Mouse (Mus musculus) ZHBTc4 (cell line): Measurements from ENCODE around the gene Gm17428.
A peak's percentile ranks its signal among the peaks of the same experiment; 100 is the strongest.
"Not testable (repeated sequence)": the region's sequence is repeated elsewhere in the genome, so short reads cannot be mapped to it uniquely, and the experiment has no call there.

ENCODE experiments used
- DNase-seq: peaks from one replicate; pipeline ENCODE4 v3.0.0-alpha.2; 2011; ENCODE audit warnings: low read depth, low spot score

Gm17428 gene

DNA sequence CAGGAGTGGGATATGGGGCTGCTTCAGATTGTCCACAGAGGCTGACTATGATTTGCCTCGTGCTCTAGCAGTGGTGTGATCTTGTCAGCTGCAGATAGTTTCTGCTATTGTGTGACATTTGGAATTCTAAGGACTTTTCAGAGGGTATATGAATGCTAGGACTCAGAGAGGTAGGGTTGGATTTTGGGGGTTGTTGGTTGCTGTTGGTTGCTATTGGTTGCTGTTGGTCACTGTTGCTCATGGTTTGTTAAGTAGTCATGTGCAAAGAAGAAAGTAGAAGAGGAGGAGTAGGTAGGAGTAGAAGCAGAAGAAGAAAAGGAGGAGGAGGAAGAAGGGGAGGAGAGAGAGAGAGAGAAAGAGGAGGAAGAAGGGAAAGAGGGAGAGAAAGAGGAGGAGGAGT, at the start of gene Gm17428:
Gm17428 (plus strand) TSS at position 301 of the 400 bp plus-strand sequence.
- DNase-seq: no peak

- no peak for DNase-seq
These were observed 49.4 kb upstream of the Gm17428 start for GRCm38 (mm10) chr14:54927296-54927695.

GRCm38 (mm10) chr14:54929801-54930200, 46.9 kb upstream of the Gm17428 start:
- no peak for DNase-seq

GRCm38 (mm10) chr14:54930431-54930830, 46.3 kb upstream of the Gm17428 start:
- DNase-seq: peak; percentile 58

GRCm38 (mm10) chr14:54932645-54933150, 44.0 kb upstream of the Gm17428 start, which contains the start of gene Il25:
Gene Il25, plus strand, starts transcription at chr14:54932695.
- no peak for DNase-seq

GRCm38 (mm10) chr14:54935904-54936830, 40.6 kb upstream of the Gm17428 start, which contains the start of gene Cmtm5:
Gene Cmtm5, plus strand, starts transcription at chr14:54936261.
- DNase-seq: no peak

GRCm38 (mm10) chr14:54936831-54937160, 39.9 kb upstream of the Gm17428 start:
- no peak for DNase-seq

GRCm38 (mm10) chr14:54937361-54938182, 39.2 kb upstream of the Gm17428 start:
- no peak for DNase-seq

- no peak for DNase-seq
These were observed 38.1 kb upstream of the Gm17428 start for GRCm38 (mm10) chr14:54938431-54939219.

DNA sequence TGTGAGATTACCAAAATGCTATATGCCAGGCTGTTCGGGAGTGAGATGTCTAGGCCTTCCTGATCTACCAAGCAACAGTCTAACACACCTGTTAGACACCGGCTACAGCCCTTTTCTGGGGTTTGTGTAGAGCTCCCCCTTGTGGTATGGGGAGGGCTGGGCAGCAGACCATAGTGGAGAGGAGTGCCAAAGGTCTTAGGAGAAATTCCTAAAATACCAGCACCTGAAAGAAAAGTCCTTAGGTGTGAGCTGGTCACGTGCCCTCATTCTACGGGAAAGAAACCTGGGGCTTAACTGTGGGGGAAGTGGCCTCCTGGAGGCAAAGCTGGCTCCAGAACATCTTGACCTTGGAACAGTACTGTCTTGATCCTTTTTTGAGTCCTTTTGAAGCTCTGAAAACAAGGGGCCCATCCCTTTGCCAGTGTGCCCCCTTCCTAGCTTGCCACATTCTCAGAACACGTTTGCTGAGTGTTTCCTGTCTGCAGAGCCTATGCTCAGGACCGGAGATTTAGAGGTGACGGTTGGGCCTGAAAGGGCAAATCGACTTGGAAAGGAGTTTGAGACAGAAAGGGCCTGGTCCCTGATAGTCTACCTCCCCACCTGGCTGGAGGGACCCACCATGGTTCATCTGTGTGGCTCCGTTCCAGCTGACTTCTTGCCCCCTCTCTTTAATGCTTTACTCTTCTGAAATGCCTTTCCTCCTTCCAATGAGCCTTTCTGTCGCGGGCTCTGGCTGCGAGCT, 37.1 kb upstream of the Gm17428 start:
- DNase-seq: peak; percentile 95

- no peak for DNase-seq
These were observed 36.6 kb upstream of the Gm17428 start for GRCm38 (mm10) chr14:54940176-54940530.

- DNase-seq: no peak
These were observed 35.4 kb upstream of the Gm17428 start for GRCm38 (mm10) chr14:54941024-54941978.

DNA sequence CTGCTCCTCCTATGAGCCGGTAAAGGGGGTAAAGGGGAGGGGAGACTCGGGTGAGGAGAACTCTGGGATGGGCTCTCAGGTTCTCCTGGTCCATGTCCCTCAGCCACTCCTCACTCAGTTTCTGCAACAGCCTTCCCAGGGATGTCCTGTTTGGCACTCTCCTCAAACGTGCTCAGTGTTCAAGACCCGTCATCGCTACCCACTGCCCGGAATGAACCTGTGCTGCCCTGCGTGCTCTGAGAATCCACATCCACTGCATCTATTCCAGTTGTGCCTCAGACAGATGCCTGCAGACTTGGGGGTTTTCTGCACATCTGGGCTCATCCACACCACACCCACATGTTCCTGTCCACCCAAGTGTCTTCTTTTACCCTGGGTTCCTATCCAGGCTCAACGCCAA, 34.3 kb upstream of the Gm17428 start:
- no peak for DNase-seq

GRCm38 (mm10) chr14:54943971-54944370, 32.8 kb upstream of the Gm17428 start:
- no peak for DNase-seq

DNA sequence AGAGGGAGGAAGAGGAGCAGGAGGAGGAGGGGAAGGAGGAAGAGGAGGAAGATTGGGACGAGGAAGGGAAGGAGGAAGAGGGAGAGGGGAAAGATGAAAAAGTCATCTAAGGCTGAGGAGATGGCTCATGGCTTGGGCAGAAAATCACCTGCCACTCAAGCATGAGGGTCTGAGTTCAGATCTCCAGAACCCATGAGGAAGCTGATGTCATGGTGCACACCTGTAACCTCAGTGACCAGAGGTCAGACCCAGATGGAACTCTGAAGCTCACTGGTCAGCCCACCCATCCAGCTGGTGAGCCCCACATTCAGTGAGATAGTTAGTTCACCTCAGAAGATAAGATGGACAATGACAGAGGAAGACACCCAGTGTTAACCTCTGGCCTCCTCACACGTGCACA, 31.8 kb upstream of the Gm17428 start:
- no peak for DNase-seq

- no peak for DNase-seq
These were observed 30.6 kb upstream of the Gm17428 start for GRCm38 (mm10) chr14:54945975-54946704.

GRCm38 (mm10) chr14:54947008-54947407, 29.7 kb upstream of the Gm17428 start:
- not testable (repeated sequence) for DNase-seq

DNA sequence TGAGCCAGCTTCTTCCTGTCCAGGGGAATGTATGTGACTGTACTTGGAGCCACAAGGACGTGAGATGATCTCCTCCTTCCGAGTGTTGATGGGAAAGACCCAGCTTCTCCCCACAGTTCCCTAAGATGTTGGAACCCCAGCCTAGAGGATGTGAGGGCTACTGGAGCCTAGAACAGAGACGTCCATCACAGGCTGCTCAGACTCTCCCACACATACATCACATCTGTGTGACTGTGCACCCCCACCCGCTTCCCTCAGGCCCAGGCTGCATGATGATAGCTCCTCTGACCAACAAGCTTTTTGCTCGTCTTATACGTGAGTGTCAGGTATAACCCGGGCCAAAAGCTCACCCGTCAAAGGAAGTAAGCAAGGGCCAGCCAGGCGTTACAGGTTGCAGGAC, 28.0 kb upstream of the Gm17428 start:
- DNase-seq: no peak

DNA sequence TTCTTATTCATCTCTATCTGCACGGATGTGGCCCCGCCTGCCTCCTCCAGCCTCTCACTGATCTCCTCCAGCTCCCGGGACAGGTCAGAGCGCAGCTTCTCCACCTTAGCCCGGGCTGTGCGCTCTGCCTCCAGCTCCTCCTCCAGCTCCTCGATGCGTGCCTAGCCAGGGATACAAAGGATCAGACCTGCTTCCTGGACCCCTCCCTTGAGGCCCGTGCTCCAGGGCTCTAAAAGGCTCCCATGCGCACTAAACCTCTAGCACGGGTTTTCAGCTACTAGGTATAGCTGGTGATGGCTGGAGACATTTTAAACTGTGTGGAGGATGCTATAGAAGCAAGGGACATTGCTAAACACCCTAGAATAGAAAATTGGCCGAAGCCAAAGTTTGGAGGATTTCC, 26.2 kb upstream of the Gm17428 start:
- DNase-seq: no peak
